Mouse (Mus musculus): Measurements from ENCODE around the gene Zc3h12d. TPM values are rescaled to one million over a fixed set of nuclear protein-coding genes. Genes with fewer than 3 reads are reported as not detected.

The Zc3h12d gene
- polyA plus RNA-seq, 1 experiment from 2014 or later: 0.17 TPM

- no peak overlapping the region for H3K4me2 ChIP-seq (ENCODE audit: low read depth, low read length)
- no peak for ATAC-seq (ENCODE audit: low read depth)
- H3K27me3 ChIP-seq (ENCODE audit: control insufficient read depth, insufficient read depth, low read length): 0 out of 2 replicates have a peak, but pooled peaks cover 5% of the 10 kb centered on the region
- H3K36me3 ChIP-seq (ENCODE audit: control insufficient read depth, insufficient read depth, low read length): no peaks in the 10 kb centered on the region
- WGBS: 77% methylated on average over 6 of the region's 6 CpGs
- no peak overlapping the region for H3K27ac ChIP-seq (ENCODE audit: low read depth, low read length)
- no peaks in the 10 kb centered on the region for H3K9me3 ChIP-seq (ENCODE audit: control insufficient read depth, low read length)
- H3K4me3 ChIP-seq (ENCODE audit: low read depth, low read length): no peak overlapping the region
- H3K9ac ChIP-seq (replicated peaks; ENCODE audit: low read depth, low read length): no peak overlapping the region
- no peaks in the 10 kb centered on the region for H3K4me1 ChIP-seq (ENCODE audit: control insufficient read depth, insufficient read depth, low read length)
Observed at GRCm38 (mm10) chr10:7864184-7864583, 31.9 kb downstream of the Zc3h12d start.

DNA sequence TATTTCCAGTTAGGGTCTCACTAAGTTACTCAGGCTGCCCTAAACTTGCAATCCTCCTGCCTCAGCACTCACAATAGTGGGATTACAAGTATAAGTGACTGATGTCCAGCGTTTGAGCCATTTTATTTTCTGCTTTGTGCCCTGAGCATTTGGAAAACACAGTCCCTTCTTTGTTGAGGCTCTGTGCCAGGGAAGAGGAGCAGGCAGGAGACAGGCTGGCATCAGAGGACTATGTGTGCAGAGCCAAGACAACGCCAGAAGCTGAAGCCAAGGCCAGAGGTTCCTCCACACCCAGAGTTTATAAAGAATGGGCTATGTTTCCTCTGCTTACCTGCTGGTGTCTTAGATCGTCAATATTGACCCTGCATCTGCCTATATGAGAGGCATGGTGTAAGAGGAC is 32.5 kb downstream of the Zc3h12d start:
- no peak for ATAC-seq (ENCODE audit: low read depth)
- H3K9ac ChIP-seq (replicated peaks; ENCODE audit: low read depth, low read length): no peak overlapping the region
- H3K4me1 ChIP-seq (ENCODE audit: control insufficient read depth, insufficient read depth, low read length): no peaks in the 10 kb centered on the region
- H3K27me3 ChIP-seq (ENCODE audit: control insufficient read depth, insufficient read depth, low read length): 0 out of 2 replicates have a peak, but pooled peaks cover 5% of the 10 kb centered on the region
- H3K27ac ChIP-seq (ENCODE audit: low read depth, low read length): no peak overlapping the region
- 80% methylated on average over 3 of the region's 3 CpGs for WGBS
- H3K9me3 ChIP-seq (ENCODE audit: control insufficient read depth, low read length): no peaks in the 10 kb centered on the region
- no peak overlapping the region for H3K4me2 ChIP-seq (ENCODE audit: low read depth, low read length)
- no peak overlapping the region for H3K4me3 ChIP-seq (ENCODE audit: low read depth, low read length)
- no peaks in the 10 kb centered on the region for H3K36me3 ChIP-seq (ENCODE audit: control insufficient read depth, insufficient read depth, low read length)

GRCm38 (mm10) chr10:7866762-7867665 is 34.7 kb downstream of the Zc3h12d start:
- Histone ChIP-seq H3K27me3 (ENCODE audit: control insufficient read depth, insufficient read depth, low read length) (0 out of 2 replicates have a peak, but pooled peaks cover 5% of the 10 kb centered on the region), H3K9ac (replicated peaks; ENCODE audit: low read depth, low read length) (peak overlapping the region; percentile 44), H3K4me2 (ENCODE audit: low read depth, low read length) (peak overlapping the region; percentile 62), H3K4me3 (ENCODE audit: low read depth, low read length) (peak overlapping the region; percentile 34), H3K27ac (ENCODE audit: low read depth, low read length) (no peak overlapping the region), H3K9me3 (ENCODE audit: control insufficient read depth, low read length) (no peaks in the 10 kb centered on the region), H3K36me3 (ENCODE audit: control insufficient read depth, insufficient read depth, low read length) (no peaks in the 10 kb centered on the region), H3K4me1 (ENCODE audit: control insufficient read depth, insufficient read depth, low read length) (no peaks in the 10 kb centered on the region)
- 17% methylated on average over 50 of the region's 50 CpGs for WGBS
- ATAC-seq (ENCODE audit: low read depth): peak; percentile 54; the same call in 1 of the 2 replicates

DNA sequence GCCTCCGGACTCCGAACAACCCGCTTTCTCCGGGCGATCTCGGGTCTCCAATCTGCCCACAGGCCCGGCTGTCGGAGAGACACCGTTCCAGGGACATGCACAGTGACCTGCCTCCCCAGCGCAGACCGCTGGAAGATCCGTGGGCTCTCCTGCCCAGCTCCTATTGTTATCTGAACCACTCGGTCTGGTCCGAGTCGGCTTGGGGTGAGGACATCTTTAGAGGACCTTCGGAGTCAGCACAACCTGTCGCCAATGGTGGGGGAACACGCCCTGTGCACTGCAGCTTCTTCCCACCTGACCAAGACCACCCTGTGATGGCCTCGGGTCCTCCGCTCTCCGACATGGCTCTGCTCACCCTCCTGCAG is 35.4 kb downstream of the Zc3h12d start:
- Histone ChIP-seq H3K4me2 (ENCODE audit: low read depth, low read length) (peak overlapping the region; percentile 62), H3K27me3 (ENCODE audit: control insufficient read depth, insufficient read depth, low read length) (0 out of 2 replicates have a peak, but pooled peaks cover 5% of the 10 kb centered on the region), H3K27ac (ENCODE audit: low read depth, low read length) (no peak overlapping the region), H3K9ac (replicated peaks; ENCODE audit: low read depth, low read length) (peak overlapping the region; percentile 44), H3K36me3 (ENCODE audit: control insufficient read depth, insufficient read depth, low read length) (no peaks in the 10 kb centered on the region), H3K4me1 (ENCODE audit: control insufficient read depth, insufficient read depth, low read length) (no peaks in the 10 kb centered on the region), H3K9me3 (ENCODE audit: control insufficient read depth, low read length) (no peaks in the 10 kb centered on the region), H3K4me3 (ENCODE audit: low read depth, low read length) (peak overlapping the region; percentile 34)
- WGBS: 20% methylated on average over 21 of the region's 21 CpGs
- ATAC-seq (ENCODE audit: low read depth): peak; percentile 31; the same call in 1 of the 2 replicates

GRCm38 (mm10) chr10:7869746-7870145 is 37.5 kb downstream of the Zc3h12d start:
- Histone ChIP-seq H3K36me3 (ENCODE audit: control insufficient read depth, insufficient read depth, low read length) (no peaks in the 10 kb centered on the region), H3K9me3 (ENCODE audit: control insufficient read depth, low read length) (no peaks in the 10 kb centered on the region), H3K4me3 (ENCODE audit: low read depth, low read length) (no peak overlapping the region), H3K4me1 (ENCODE audit: control insufficient read depth, insufficient read depth, low read length) (no peaks in the 10 kb centered on the region), H3K9ac (replicated peaks; ENCODE audit: low read depth, low read length) (no peak overlapping the region), H3K27ac (ENCODE audit: low read depth, low read length) (no peak overlapping the region), H3K27me3 (ENCODE audit: control insufficient read depth, insufficient read depth, low read length) (0 out of 2 replicates have a peak, but pooled peaks cover 5% of the 10 kb centered on the region), H3K4me2 (ENCODE audit: low read depth, low read length) (no peak overlapping the region)
- 63% methylated on average over 8 of the region's 8 CpGs for WGBS
- no peak for ATAC-seq (ENCODE audit: low read depth)

DNA sequence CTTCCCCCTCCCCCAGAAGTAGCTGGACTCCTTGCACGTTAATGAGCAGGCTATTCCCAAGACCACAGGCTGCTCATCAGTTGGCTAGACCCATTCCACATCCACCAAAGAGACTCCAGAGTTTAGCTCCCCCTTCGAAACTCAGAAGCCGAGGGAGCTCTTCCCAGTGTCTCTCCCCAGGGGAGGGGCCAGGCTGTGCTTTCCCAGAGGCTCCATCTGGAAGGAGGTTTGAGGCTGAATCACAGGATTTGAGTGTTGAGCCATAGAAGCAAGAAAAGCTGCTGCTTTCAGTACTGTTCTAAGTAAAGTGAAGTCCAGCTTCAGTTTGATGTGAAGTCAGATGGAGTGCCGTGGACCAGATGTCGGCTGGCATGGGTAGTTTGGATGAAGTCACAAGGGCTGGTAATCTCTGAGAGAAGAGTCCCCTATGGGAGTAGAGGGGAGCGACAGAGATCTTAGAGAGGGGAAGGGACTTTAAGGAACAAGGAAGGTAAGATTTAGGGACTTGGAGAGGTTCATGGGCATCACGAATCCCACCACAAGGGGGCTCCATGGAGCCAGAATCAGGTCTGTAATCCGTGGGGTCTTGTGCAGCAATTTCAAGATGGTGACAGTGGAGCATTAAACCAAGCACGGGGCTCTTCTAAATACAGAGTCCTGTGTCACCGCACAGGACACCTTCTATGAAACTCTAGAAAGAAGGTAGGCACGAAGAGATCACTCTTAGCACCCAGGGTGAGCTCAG is 38.5 kb downstream of the Zc3h12d start:
- no peak overlapping the region for H3K4me3 ChIP-seq (ENCODE audit: low read depth, low read length)
- H3K9me3 ChIP-seq (ENCODE audit: control insufficient read depth, low read length): no peaks in the 10 kb centered on the region
- H3K4me2 ChIP-seq (ENCODE audit: low read depth, low read length): no peak overlapping the region
- H3K36me3 ChIP-seq (ENCODE audit: control insufficient read depth, insufficient read depth, low read length): no peaks in the 10 kb centered on the region
- no peak overlapping the region for H3K9ac ChIP-seq (replicated peaks; ENCODE audit: low read depth, low read length)
- ATAC-seq (ENCODE audit: low read depth): no peak
- no peak overlapping the region for H3K27ac ChIP-seq (ENCODE audit: low read depth, low read length)
- H3K27me3 ChIP-seq (ENCODE audit: control insufficient read depth, insufficient read depth, low read length): 0 out of 2 replicates have a peak, but pooled peaks cover 5% of the 10 kb centered on the region
- 73% methylated on average over 11 of the region's 11 CpGs for WGBS
- no peaks in the 10 kb centered on the region for H3K4me1 ChIP-seq (ENCODE audit: control insufficient read depth, insufficient read depth, low read length)

DNA sequence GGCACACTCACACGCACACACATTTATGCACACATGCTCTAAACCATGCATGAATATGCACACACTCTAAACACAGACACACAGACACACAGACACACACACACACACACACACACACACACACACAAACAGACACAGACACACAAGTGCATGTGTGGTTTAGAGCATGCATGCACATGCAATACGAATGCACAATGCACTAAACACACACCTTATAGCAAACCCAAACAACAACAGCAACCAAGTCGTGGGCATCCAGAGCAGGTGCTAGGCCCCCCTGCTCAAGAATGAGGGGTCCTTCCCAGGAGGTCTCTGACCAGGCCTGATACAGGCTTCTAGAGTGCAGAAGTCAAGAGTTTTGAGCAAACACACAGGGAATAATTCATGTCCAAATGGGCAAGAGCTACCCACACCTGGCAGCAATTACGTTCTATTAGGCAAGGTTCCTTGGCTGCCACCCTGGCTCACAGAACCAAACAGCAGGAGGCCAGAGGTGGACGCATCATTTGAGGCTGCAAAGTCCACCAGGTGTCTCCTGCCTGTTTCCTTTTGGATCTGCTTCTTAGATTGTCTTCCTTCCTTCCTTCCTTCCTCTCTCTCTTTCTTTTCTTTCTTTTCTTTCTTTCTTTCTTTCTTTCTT is 39.2 kb downstream of the Zc3h12d start:
- H3K27me3 ChIP-seq (ENCODE audit: control insufficient read depth, insufficient read depth, low read length): 0 out of 2 replicates have a peak, but pooled peaks cover 5% of the 10 kb centered on the region

DNA sequence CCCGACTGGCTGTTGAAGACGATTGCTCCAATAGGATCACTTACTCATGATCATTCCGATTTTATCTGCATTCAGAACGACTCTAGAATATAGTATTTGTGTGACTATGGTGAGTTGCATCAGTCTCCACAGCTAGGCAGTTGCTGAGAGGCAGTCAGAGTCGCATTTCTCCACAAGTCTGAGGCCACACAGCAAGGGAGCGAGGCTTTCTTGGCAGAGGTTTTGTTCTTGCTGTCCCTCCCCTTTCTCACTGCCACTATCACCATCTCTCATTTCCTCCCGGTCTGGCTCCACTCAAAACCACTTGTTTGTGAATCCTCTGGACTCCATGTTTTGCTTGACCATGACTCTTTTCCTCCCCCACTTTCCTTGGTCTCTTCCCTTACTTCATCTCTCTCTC is 41.9 kb downstream of the Zc3h12d start:
- WGBS: 78% methylated on average over 7 of the region's 7 CpGs
- no peak overlapping the region for H3K4me2 ChIP-seq (ENCODE audit: low read depth, low read length)
- H3K4me1 ChIP-seq (ENCODE audit: control insufficient read depth, insufficient read depth, low read length): no peaks in the 10 kb centered on the region
- no peak overlapping the region for H3K27ac ChIP-seq (ENCODE audit: low read depth, low read length)
- no peak overlapping the region for H3K4me3 ChIP-seq (ENCODE audit: low read depth, low read length)
- H3K9ac ChIP-seq (replicated peaks; ENCODE audit: low read depth, low read length): no peak overlapping the region
- no peaks in the 10 kb centered on the region for H3K9me3 ChIP-seq (ENCODE audit: control insufficient read depth, low read length)
- H3K36me3 ChIP-seq (ENCODE audit: control insufficient read depth, insufficient read depth, low read length): no peaks in the 10 kb centered on the region
- H3K27me3 ChIP-seq (ENCODE audit: control insufficient read depth, insufficient read depth, low read length): no peaks in the 10 kb centered on the region
- ATAC-seq (ENCODE audit: low read depth): no peak

More for the DNA sequence above, 39.2 kb downstream of the Zc3h12d start:
- no peaks in the 10 kb centered on the region for H3K9me3 ChIP-seq (ENCODE audit: control insufficient read depth, low read length)
- H3K9ac ChIP-seq (replicated peaks; ENCODE audit: low read depth, low read length): no peak overlapping the region
- H3K4me1 ChIP-seq (ENCODE audit: control insufficient read depth, insufficient read depth, low read length): no peaks in the 10 kb centered on the region
- ATAC-seq (ENCODE audit: low read depth): no peak
- no peak overlapping the region for H3K4me2 ChIP-seq (ENCODE audit: low read depth, low read length)
- H3K27ac ChIP-seq (ENCODE audit: low read depth, low read length): no peak overlapping the region
- no peaks in the 10 kb centered on the region for H3K36me3 ChIP-seq (ENCODE audit: control insufficient read depth, insufficient read depth, low read length)
- 88% methylated on average over 5 of the region's 5 CpGs for WGBS
- H3K4me3 ChIP-seq (ENCODE audit: low read depth, low read length): no peak overlapping the region

Measured in neural tube, embryonic 14.5 days (tissue).